Mouse (Mus musculus) embryonic fibroblast, embryonic 13.5 days (primary cell): Measurements from ENCODE around the gene Syndig1. TPM values are rescaled to one million over a fixed set of nuclear protein-coding genes. Genes with fewer than 3 reads are reported as not detected.

Source experiments
- H3K27ac ChIP-seq: 2 replicates; pipeline ENCODE4 v1.5.1; 2012; ENCODE audit warnings: low read length, control low read depth, inconsistent platforms; ENCODE audit not compliant: insufficient read depth
- H3K4me1 ChIP-seq: 2 replicates; pipeline ENCODE4 v1.6.1; 2011; ENCODE audit warnings: low read length; ENCODE audit not compliant: control insufficient read depth, insufficient read depth
- H3K4me3 ChIP-seq: 2 replicates; pipeline ENCODE4 v1.5.1; 2011; ENCODE audit warnings: mild to moderate bottlenecking, control low read depth, low read length; ENCODE audit not compliant: insufficient read depth
- CTCF ChIP-seq: IDR thresholded peaks from 2 replicates; pipeline ENCODE4 v1.5.1; 2011; ENCODE audit warnings: mild to moderate bottlenecking, control low read depth, low read length, moderate library complexity, borderline replicate concordance; ENCODE audit not compliant: insufficient read depth
- POLR2A ChIP-seq: IDR thresholded peaks from 2 replicates; pipeline ENCODE4 v1.6.1; 2011; ENCODE audit warnings: low read depth, mild to moderate bottlenecking, control low read depth, low read length, moderate library complexity
- polyA plus RNA-seq: library from polyadenylated mRNA; stranded (reverse); fragments of >200 nt; gene quantifications from 2 replicates; pipeline ENCODE4 v1.2.4, GENCODE M21; 2011; ENCODE audit warnings: low read depth; ENCODE audit not compliant: missing spikeins, insufficient read length

Syndig1 gene
- polyA plus RNA-seq, 1 experiment: 8.0 TPM

GRCm38 (mm10) chr2:149923561-149923960 is 94.5 kb downstream of the Syndig1 start:
- Histone ChIP-seq H3K4me3 (no peak overlapping the region), H3K4me1 (no peaks in the 10 kb centered on the region), H3K27ac (no peak overlapping the region)
- no peak for TF ChIP-seq CTCF
- TF ChIP-seq POLR2A: no peak

GRCm38 (mm10) chr2:149925911-149926310 is 96.9 kb downstream of the Syndig1 start:
- no peaks in the 10 kb centered on the region for H3K4me1 ChIP-seq
- H3K4me3 ChIP-seq: no peak overlapping the region
- TF ChIP-seq CTCF: no peak
- TF ChIP-seq POLR2A: no peak
- H3K27ac ChIP-seq: no peak overlapping the region

- TF ChIP-seq POLR2A (no peak), CTCF (no peak)
- no peak overlapping the region for H3K27ac ChIP-seq
- H3K4me3 ChIP-seq: no peak overlapping the region
- peaks cover 5% of the 10 kb centered on the region for H3K4me1 ChIP-seq
These were observed 98.0 kb downstream of the Syndig1 start for GRCm38 (mm10) chr2:149927001-149927400.

GRCm38 (mm10) chr2:149927481-149927880 is 98.5 kb downstream of the Syndig1 start:
- Histone ChIP-seq H3K4me3 (no peak overlapping the region), H3K27ac (no peak overlapping the region), H3K4me1 (peaks cover 9% of the 10 kb centered on the region)
- TF ChIP-seq POLR2A (no peak), CTCF (no peak)

GRCm38 (mm10) chr2:149929986-149930385 is 101.0 kb downstream of the Syndig1 start:
- H3K4me1 ChIP-seq: peaks cover 12% of the 10 kb centered on the region

GRCm38 (mm10) chr2:149931111-149931510 is 102.1 kb downstream of the Syndig1 start:
- Histone ChIP-seq H3K4me3 (no peak overlapping the region), H3K4me1 (peaks cover 12% of the 10 kb centered on the region), H3K27ac (no peak overlapping the region)
- no peak for TF ChIP-seq CTCF
- TF ChIP-seq POLR2A: no peak

More at GRCm38 (mm10) chr2:149929986-149930385, 101.0 kb downstream of the Syndig1 start:
- Histone ChIP-seq H3K27ac (no peak overlapping the region), H3K4me3 (no peak overlapping the region)
- no peak for TF ChIP-seq POLR2A
- no peak for TF ChIP-seq CTCF

GRCm38 (mm10) chr2:149932095-149932494 is 103.1 kb downstream of the Syndig1 start:
- no peak overlapping the region for H3K4me3 ChIP-seq
- no peak overlapping the region for H3K27ac ChIP-seq
- H3K4me1 ChIP-seq: peaks cover 12% of the 10 kb centered on the region
- no peak for TF ChIP-seq POLR2A

GRCm38 (mm10) chr2:149933247-149933898 is 104.4 kb downstream of the Syndig1 start:
- TF ChIP-seq CTCF (no peak), POLR2A (no peak)
- no peak overlapping the region for H3K27ac ChIP-seq
- H3K4me1 ChIP-seq: peaks cover 14% of the 10 kb centered on the region
- no peak overlapping the region for H3K4me3 ChIP-seq

GRCm38 (mm10) chr2:149934139-149934538 is 105.1 kb downstream of the Syndig1 start:
- no peak for TF ChIP-seq POLR2A
- no peak for TF ChIP-seq CTCF
- H3K27ac ChIP-seq: no peak overlapping the region
- H3K4me1 ChIP-seq: peaks cover 14% of the 10 kb centered on the region
- H3K4me3 ChIP-seq: no peak overlapping the region

GRCm38 (mm10) chr2:149938829-149939228 is 109.8 kb downstream of the Syndig1 start:
- H3K4me3 ChIP-seq: no peak overlapping the region
- H3K4me1 ChIP-seq: peaks cover 2% of the 10 kb centered on the region; the same call in 1 of the 2 replicates
- H3K27ac ChIP-seq: no peak overlapping the region
- TF ChIP-seq POLR2A: no peak
- no peak for TF ChIP-seq CTCF
